Mouse (Mus musculus): ENCODE results near the gene Pnpla1.
"Not testable (repeated sequence)": the region's sequence is repeated elsewhere in the genome, so short reads cannot be mapped to it uniquely, and the experiment has no call there.

GRCm38 (mm10) chr17:28841947-28842346, 16.3 kb upstream of the Pnpla1 start:
- TF ChIP-seq CTCF (IDR thresholded peaks at IDR 0.05; ENCODE audit: borderline replicate concordance, insufficient read depth, low read depth, low read length); POLR2A (IDR thresholded peaks at IDR 0.05; ENCODE audit: borderline replicate concordance, insufficient read depth, low read length): not testable (repeated sequence)
